Mouse (Mus musculus): ENCODE measurements at regions not wholly inside any gene's neighbourhood (a gene's known extent, or its start where the extent isn't known, plus 50 kb on each side); places are given as distances from the start of the nearest gene placed in this dataset.

GRCm38 (mm10) chr15:42768396-42768795 is 2634.2 kb downstream of the 9330182O14Rik start:
- H3K4me1 ChIP-seq (ENCODE audit: insufficient read depth, low read length): no peaks in the 10 kb centered on the region
- no peak overlapping the region for H3K9ac ChIP-seq (replicated peaks; ENCODE audit: low read length, poor library complexity, severe bottlenecking)
- no peak for TF ChIP-seq CTCF (IDR thresholded peaks at IDR 0.05)
- no peak overlapping the region for H3K4me2 ChIP-seq (ENCODE audit: low read depth, low read length, poor library complexity, severe bottlenecking)
- H3K36me3 ChIP-seq (ENCODE audit: insufficient read depth, low read length): no peaks in the 10 kb centered on the region
- H3K27me3 ChIP-seq (ENCODE audit: insufficient read depth, low read length): no peaks in the 10 kb centered on the region
- ATAC-seq (ENCODE audit: low FRiP score): no peak
- no peak for DNase-seq (ENCODE audit: low spot score)
- no peaks in the 10 kb centered on the region for H3K9me3 ChIP-seq (ENCODE audit: low read length)
- no peak overlapping the region for H3K27ac ChIP-seq (ENCODE audit: low read depth, low read length)
- H3K4me3 ChIP-seq (ENCODE audit: low read depth, low read length): no peak overlapping the region
- 35% methylated on average over 3 of the region's 3 CpGs for WGBS

- no peak for ATAC-seq (ENCODE audit: low FRiP score)
These were observed 2645.7 kb downstream of the 9330182O14Rik start for GRCm38 (mm10) chr15:42779903-42780302.

GRCm38 (mm10) chr15:42801217-42801616 is 2667.1 kb downstream of the 9330182O14Rik start:
- DNase-seq (ENCODE audit: low spot score): no peak
- no peak overlapping the region for H3K4me3 ChIP-seq (ENCODE audit: low read depth, low read length)
- no peaks in the 10 kb centered on the region for H3K9me3 ChIP-seq (ENCODE audit: low read length)
- no peak overlapping the region for H3K9ac ChIP-seq (replicated peaks; ENCODE audit: low read length, poor library complexity, severe bottlenecking)
- ATAC-seq (ENCODE audit: low FRiP score): no peak
- H3K4me1 ChIP-seq (ENCODE audit: insufficient read depth, low read length): no peaks in the 10 kb centered on the region
- H3K27ac ChIP-seq (ENCODE audit: low read depth, low read length): no peak overlapping the region
- H3K27me3 ChIP-seq (ENCODE audit: insufficient read depth, low read length): no peaks in the 10 kb centered on the region
- H3K36me3 ChIP-seq (ENCODE audit: insufficient read depth, low read length): no peaks in the 10 kb centered on the region
- no peak overlapping the region for H3K4me2 ChIP-seq (ENCODE audit: low read depth, low read length, poor library complexity, severe bottlenecking)
- 86% methylated on average over 1 of the region's 1 CpGs for WGBS
- no peak for TF ChIP-seq CTCF (IDR thresholded peaks at IDR 0.05)

More at GRCm38 (mm10) chr15:42779903-42780302, 2645.7 kb downstream of the 9330182O14Rik start:
- H3K27me3 ChIP-seq (ENCODE audit: insufficient read depth, low read length): no peaks in the 10 kb centered on the region
- no peak overlapping the region for H3K27ac ChIP-seq (ENCODE audit: low read depth, low read length)
- no peaks in the 10 kb centered on the region for H3K4me1 ChIP-seq (ENCODE audit: insufficient read depth, low read length)
- DNase-seq (ENCODE audit: low spot score): no peak
- no peak for TF ChIP-seq CTCF (IDR thresholded peaks at IDR 0.05)
- no peak overlapping the region for H3K9ac ChIP-seq (replicated peaks; ENCODE audit: low read length, poor library complexity, severe bottlenecking)
- no peaks in the 10 kb centered on the region for H3K9me3 ChIP-seq (ENCODE audit: low read length)
- H3K4me2 ChIP-seq (ENCODE audit: low read depth, low read length, poor library complexity, severe bottlenecking): no peak overlapping the region
- H3K36me3 ChIP-seq (ENCODE audit: insufficient read depth, low read length): no peaks in the 10 kb centered on the region
- no peak overlapping the region for H3K4me3 ChIP-seq (ENCODE audit: low read depth, low read length)

- no peak overlapping the region for H3K9ac ChIP-seq (replicated peaks; ENCODE audit: low read length, poor library complexity, severe bottlenecking)
- H3K4me1 ChIP-seq (ENCODE audit: insufficient read depth, low read length): no peaks in the 10 kb centered on the region; the same call in 1 of the 2 replicates
- H3K36me3 ChIP-seq (ENCODE audit: insufficient read depth, low read length): no peaks in the 10 kb centered on the region
- H3K27ac ChIP-seq (ENCODE audit: low read depth, low read length): no peak overlapping the region
- DNase-seq (ENCODE audit: low spot score) (no peak), ATAC-seq (ENCODE audit: low FRiP score) (no peak)
- no peak overlapping the region for H3K4me2 ChIP-seq (ENCODE audit: low read depth, low read length, poor library complexity, severe bottlenecking)
- no peaks in the 10 kb centered on the region for H3K27me3 ChIP-seq (ENCODE audit: insufficient read depth, low read length)
- WGBS: 84% methylated on average over 1 of the region's 1 CpGs
- H3K9me3 ChIP-seq (ENCODE audit: low read length): no peaks in the 10 kb centered on the region
- H3K4me3 ChIP-seq (ENCODE audit: low read depth, low read length): no peak overlapping the region
- no peak for TF ChIP-seq CTCF (IDR thresholded peaks at IDR 0.05)
These were observed 2676.8 kb downstream of the 9330182O14Rik start for GRCm38 (mm10) chr15:42810871-42811490.

- WGBS: 76% methylated on average over 4 of the region's 4 CpGs
- no peak overlapping the region for H3K4me3 ChIP-seq (ENCODE audit: low read depth, low read length)
These were observed 2681.0 kb downstream of the 9330182O14Rik start for GRCm38 (mm10) chr15:42815026-42815724.

GRCm38 (mm10) chr15:42838839-42839238 is 2704.7 kb downstream of the 9330182O14Rik start:
- Histone ChIP-seq H3K4me3 (ENCODE audit: low read depth, low read length) (no peak overlapping the region), H3K27ac (ENCODE audit: low read depth, low read length) (no peak overlapping the region), H3K9me3 (ENCODE audit: low read length) (no peaks in the 10 kb centered on the region), H3K4me1 (ENCODE audit: insufficient read depth, low read length) (no peaks in the 10 kb centered on the region), H3K9ac (replicated peaks; ENCODE audit: low read length, poor library complexity, severe bottlenecking) (no peak overlapping the region), H3K4me2 (ENCODE audit: low read depth, low read length, poor library complexity, severe bottlenecking) (no peak overlapping the region), H3K36me3 (ENCODE audit: insufficient read depth, low read length) (no peaks in the 10 kb centered on the region), H3K27me3 (ENCODE audit: insufficient read depth, low read length) (no peaks in the 10 kb centered on the region)
- 90% methylated on average over 1 of the region's 1 CpGs for WGBS
- no peak for TF ChIP-seq CTCF (IDR thresholded peaks at IDR 0.05)
- DNase-seq (ENCODE audit: low spot score): no peak
- ATAC-seq (ENCODE audit: low FRiP score): no peak

More at GRCm38 (mm10) chr15:42815026-42815724, 2681.0 kb downstream of the 9330182O14Rik start:
- Histone ChIP-seq H3K27ac (ENCODE audit: low read depth, low read length) (no peak overlapping the region), H3K4me1 (ENCODE audit: insufficient read depth, low read length) (no peaks in the 10 kb centered on the region; the same call in 1 of the 2 replicates), H3K27me3 (ENCODE audit: insufficient read depth, low read length) (no peaks in the 10 kb centered on the region), H3K9me3 (ENCODE audit: low read length) (no peaks in the 10 kb centered on the region), H3K9ac (replicated peaks; ENCODE audit: low read length, poor library complexity, severe bottlenecking) (no peak overlapping the region), H3K4me2 (ENCODE audit: low read depth, low read length, poor library complexity, severe bottlenecking) (no peak overlapping the region), H3K36me3 (ENCODE audit: insufficient read depth, low read length) (no peaks in the 10 kb centered on the region)
- no peak for TF ChIP-seq CTCF (IDR thresholded peaks at IDR 0.05)
- DNase-seq (ENCODE audit: low spot score): no peak
- no peak for ATAC-seq (ENCODE audit: low FRiP score)

Measured in midbrain, postnatal 0 days (tissue).